Mouse (Mus musculus) bone marrow, adult 2 months (tissue): ENCODE results near the gene Ccdc105.

ENCODE experiments used
- CTCF ChIP-seq: fragments of 200-500 bp; IDR thresholded peaks from 2 replicates; pipeline ENCODE4 v1.5.1; 2011; ENCODE audit warnings: low read length, control low read depth; ENCODE audit not compliant: control insufficient read depth, insufficient read depth
- POLR2A ChIP-seq: fragments of 200-500 bp; IDR thresholded peaks from 2 replicates; pipeline ENCODE4 v1.6.1; 2011; ENCODE audit warnings: low read depth, mild to moderate bottlenecking, control low read depth, low read length, borderline replicate concordance; ENCODE audit not compliant: control insufficient read depth

DNA sequence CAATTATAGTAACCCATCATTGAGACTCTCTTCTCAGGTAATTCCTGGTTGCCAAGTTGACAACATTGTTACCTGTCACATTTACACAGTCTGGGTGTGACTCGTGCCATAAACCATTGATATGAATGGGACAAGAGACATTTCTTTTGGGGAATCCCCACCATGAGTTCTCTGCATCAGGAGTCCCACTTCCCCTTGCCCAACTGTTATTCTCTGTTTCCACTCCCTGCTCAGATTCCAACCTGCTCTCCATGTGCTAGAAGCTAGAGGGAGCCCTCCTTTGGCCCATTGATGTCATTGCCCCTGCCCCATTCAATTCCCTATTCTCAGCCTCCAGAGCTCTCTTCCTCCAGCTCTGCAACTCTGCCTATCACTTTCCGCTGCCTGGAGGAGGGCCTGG is 48.6 kb upstream of the Ccdc105 start:
- TF ChIP-seq CTCF (no peak), POLR2A (no peak)
